ENCODE assay signal across 13 mouse cellular contexts in genomic region chr11:61563939-61564338, GRCm38 (mm10). TPM values are rescaled to one million over a fixed set of nuclear protein-coding genes. Genes with fewer than 3 reads are reported as not detected.
DNase-seq lines count a peak whose midpoint lies in the region; ATAC-seq and TF ChIP-seq lines count a peak whose summit lies in the region.
"Had no signal": no experiment of that assay in that cellular context is flagged by ENCODE, and none has a peak within 500 bp of the region (broad histone marks: within the 10 kb centered on the region; RNA-seq: fewer than 3 reads in every experiment).

No protein-coding gene starts in this region.

- no peaks in the 10 kb centered on the region for H3K27me3 ChIP-seq in kidney, adult 2 months (replicated peaks; ENCODE audit: control insufficient read depth, insufficient read depth, low read length)
- no peaks in the 10 kb centered on the region for H3K27me3 ChIP-seq in C2C12 (ENCODE audit: control insufficient read depth, insufficient read depth, insufficient read length)
- H3K27me3 ChIP-seq: limb, embryonic 12.5 days; neural tube, embryonic 13.5 days had no signal

- TF ChIP-seq POLR2A in kidney, adult 2 months (IDR thresholded peaks at IDR 0.05; ENCODE audit: low read depth, low read length) = no peak

- intact Hi-C loops in gastrocnemius, postnatal 14 days (cut with DNase I; ENCODE audit: low total_unique reads) = no loop called here

- H3K4me3 ChIP-seq in kidney, adult 2 months (ENCODE audit: insufficient read depth, low read depth, low read length) = no peak overlapping the region
- H3K4me3 ChIP-seq in C2C12 (ENCODE audit: insufficient read depth, poor library complexity, severe bottlenecking) (no peak overlapping the region), macrophage (ENCODE audit: inconsistent target) (no peak overlapping the region)
- H3K4me3 ChIP-seq: forebrain, embryonic 10.5 days; limb, embryonic 12.5 days; midbrain, embryonic 10.5 days; neural tube, embryonic 13.5 days had no signal

- H3ac ChIP-seq in C2C12 (ENCODE audit: control insufficient read depth, insufficient read length, low read depth) = no peak overlapping the region

- peaks cover 34% of the 10 kb centered on the region for H3K4me1 ChIP-seq in kidney, adult 2 months (ENCODE audit: control insufficient read depth, insufficient read depth, low read length)
- H3K4me1 ChIP-seq: forebrain, embryonic 10.5 days; limb, embryonic 12.5 days had no signal

- no peak for DNase-seq in kidney, adult 2 months
- DNase-seq in kidney, postnatal 36 days = no peak
- no peak for DNase-seq in gastrocnemius, postnatal 14 days
- DNase-seq in adrenal gland, adult 18-20 months (ENCODE audit: low spot score in 2 of 2) = no peak
- DNase-seq: thymus, postnatal 36 days had no signal

- no peak for TF ChIP-seq CTCF in kidney, adult 2 months (conservative IDR thresholded peaks at IDR 0.05; ENCODE audit: insufficient read depth, insufficient read length, low read depth, low read length)
- TF ChIP-seq CTCF in C2C12 (IDR thresholded peaks at IDR 0.05; ENCODE audit: control insufficient read depth, insufficient read depth, insufficient read length) = no peak

- H3K36me3 ChIP-seq in kidney, adult 2 months (ENCODE audit: control insufficient read depth, insufficient read depth, low read length) = no peaks in the 10 kb centered on the region
- H3K36me3 ChIP-seq in C2C12 (ENCODE audit: control insufficient read depth, insufficient read depth) = peaks cover 3% of the 10 kb centered on the region
- H3K36me3 ChIP-seq in macrophage (ENCODE audit: inconsistent target) = no peaks in the 10 kb centered on the region
- H3K36me3 ChIP-seq: forebrain, embryonic 10.5 days; limb, embryonic 12.5 days; midbrain, embryonic 10.5 days; neural tube, embryonic 13.5 days had no signal

- peak overlapping the region; percentile 13 for H3K27ac ChIP-seq in kidney, adult 2 months (ENCODE audit: insufficient read depth, low read depth, low read length)
- peak overlapping the region; percentile 28; the same call in 1 of the 2 replicates for H3K27ac ChIP-seq in macrophage
- H3K27ac ChIP-seq: forebrain, embryonic 10.5 days; limb, embryonic 12.5 days; midbrain, embryonic 10.5 days; neural tube, embryonic 13.5 days had no signal

- peaks cover 77% of the 10 kb centered on the region for H3K79me3 ChIP-seq in C2C12 (ENCODE audit: low read depth)

- ATAC-seq in activated CD4-positive, CD25-positive, alpha-beta regulatory T cell, adult 4 months = peak; percentile 61
- ATAC-seq: intestine, postnatal 0 days had no signal

- 41% methylated on average over 4 of the region's 4 CpGs for WGBS in kidney, adult 2 months
- WGBS in macrophage (ENCODE audit: missing documents) = 0% methylated on average over 4 of the region's 4 CpGs

- peaks cover 97% of the 10 kb centered on the region for H3K79me2 ChIP-seq in C2C12 (ENCODE audit: control insufficient read depth, insufficient read depth)
- no peaks in the 10 kb centered on the region for H3K79me2 ChIP-seq in macrophage (ENCODE audit: inconsistent target)

TF ChIP-seq in C2C12, 6 proteins besides CTCF, POLR2A, EP300 and RAD21:
- TF ChIP-seq CEBPB (IDR thresholded peaks at IDR 0.05; ENCODE audit: low read depth) (peak; percentile 71), USF1 (IDR thresholded peaks at IDR 0.05; ENCODE audit: low read depth) (no peak)

RNA-seq across cellular contexts. Expression of gene Epn2, which starts 15.5 kb away (rescaled TPM):
- polyA plus RNA-seq in kidney, adult 2 months (2012; rRNA removed) = 23.1 and 25.7 TPM in 2 replicates
- polyA plus RNA-seq in C2C12 (2012; fragmentation: generic; extraction: Trizol) = 21.1 TPM
- under 1 TPM; 0.33 to 0.40 TPM for polyA plus RNA-seq in activated CD4-positive, CD25-positive, alpha-beta regulatory T cell, adult 4 months (2017; shearing (Covaris generic))
- total RNA-seq in macrophage (2018; cell fraction: chromatin; rRNA removed) = 1 to 10 TPM in 16 of 26 experiments, under 1 TPM in 9, not detected in 1; 0.17 to 8.5 (median 1.9) TPM
- total RNA-seq in macrophage (2018; cell fraction: cytosol; rRNA removed) = 1 to 10 TPM in 1 of 26 experiments, under 1 TPM in 25; 0.06 to 1.2 (median 0.27) TPM
- total RNA-seq in macrophage (2018; cell fraction: nucleus; rRNA removed) = 1 to 10 TPM in 5 of 26 experiments, under 1 TPM in 17, not detected in 4; 0.12 to 3.2 (median 0.48) TPM
- 0.20 to 0.98 TPM (median 0.42 TPM) in 3 replicates for polyA plus RNA-seq in macrophage (2018)
- total RNA-seq in gastrocnemius, postnatal 14 days (2021) = 10 to 100 TPM; 19.4 to 24.8 TPM
- 10 to 100 TPM; 16.2 to 25.9 TPM for total RNA-seq in adrenal gland, adult 18-20 months (2021)

RNA-seq across cellular contexts. Expression of gene B9d1, which starts 59.0 kb away (rescaled TPM):
- polyA plus RNA-seq in kidney, adult 2 months (2012; rRNA removed) = 42.7 and 43.3 TPM in 2 replicates
- polyA plus RNA-seq in C2C12 (2012; fragmentation: generic; extraction: Trizol) (45.7 TPM), macrophage (2018) (0.59 to 0.91 TPM in 2 of 3 replicates, not detected in the other)
- 1 to 10 TPM; 2.7 to 4.5 TPM for polyA plus RNA-seq in activated CD4-positive, CD25-positive, alpha-beta regulatory T cell, adult 4 months (2017; shearing (Covaris generic))
- 1 to 10 TPM in 2 of 26 experiments, not detected in 24; 2.7 to 4.0 TPM for total RNA-seq in macrophage (2018; cell fraction: chromatin; rRNA removed)
- 1 to 10 TPM in 7 of 26 experiments, under 1 TPM in 15, not detected in 4; 0.24 to 1.6 (median 0.71) TPM for total RNA-seq in macrophage (2018; cell fraction: cytosol; rRNA removed)
- total RNA-seq in macrophage (2018; cell fraction: nucleus; rRNA removed) = 1 to 10 TPM in 2 of 26 experiments, under 1 TPM in 1, not detected in 23; 0.83 to 1.7 (median 1.6) TPM
- total RNA-seq in gastrocnemius, postnatal 14 days (2021) = 1 to 10 TPM; 7.6 to 7.9 TPM
- 10 to 100 TPM; 14.4 to 14.8 TPM for total RNA-seq in adrenal gland, adult 18-20 months (2021)

Comparison
In these comparisons a context has a peak if more than half of its experiments do, and no peak if none do; other contexts are left out.
1. RNA of gene Epn2, which starts 15.5 kb away (polyA plus RNA-seq): 23.1 to 25.7 TPM in kidney, adult 2 months and 21.1 TPM in C2C12 (single experiment); 0.20 to 0.98 TPM in macrophage and 0.33 to 0.40 TPM in activated CD4-positive, CD25-positive, alpha-beta regulatory T cell, adult 4 months; every median in the first group is over 10 times any median in the second.